Mouse (Mus musculus) kidney, postnatal 4 days (tissue): ENCODE results near the gene Myo18a.

Source experiments
- DNase-seq, 2 experiments: peaks; one replicate each; pipeline ENCODE4 v3.0.0; 2021; ENCODE audit warnings: mixed read lengths in 2 of 2

Myo18a gene

GRCm38 (mm10) chr11:77901366-77901765 lies 138.3 kb downstream of the Myo18a start:
- no peak for DNase-seq

- no peak for DNase-seq
Measured at GRCm38 (mm10) chr11:77901775-77902355, 138.8 kb downstream of the Myo18a start.

GRCm38 (mm10) chr11:77903761-77904160 lies 140.7 kb downstream of the Myo18a start:
- DNase-seq, result no peak

- no peak for DNase-seq
Measured at GRCm38 (mm10) chr11:77904707-77905106, 141.7 kb downstream of the Myo18a start.

GRCm38 (mm10) chr11:77906097-77906687 lies 143.1 kb downstream of the Myo18a start:
- no peak for DNase-seq

- DNase-seq, result no peak
Measured at GRCm38 (mm10) chr11:77906747-77907174, 143.7 kb downstream of the Myo18a start.

GRCm38 (mm10) chr11:77908468-77908867 lies 145.4 kb downstream of the Myo18a start:
- no peak for DNase-seq

GRCm38 (mm10) chr11:77909376-77909775 lies 146.3 kb downstream of the Myo18a start:
- no peak for DNase-seq

GRCm38 (mm10) chr11:77909776-77910175 lies 146.7 kb downstream of the Myo18a start:
- no peak for DNase-seq

- DNase-seq, result no peak
Measured at GRCm38 (mm10) chr11:77913505-77913904, 150.5 kb downstream of the Myo18a start.

GRCm38 (mm10) chr11:77914598-77915260 lies 151.7 kb downstream of the Myo18a start:
- no peak for DNase-seq
